ENCODE assay signal across 9 mouse cellular contexts in the genomic region with DNA sequence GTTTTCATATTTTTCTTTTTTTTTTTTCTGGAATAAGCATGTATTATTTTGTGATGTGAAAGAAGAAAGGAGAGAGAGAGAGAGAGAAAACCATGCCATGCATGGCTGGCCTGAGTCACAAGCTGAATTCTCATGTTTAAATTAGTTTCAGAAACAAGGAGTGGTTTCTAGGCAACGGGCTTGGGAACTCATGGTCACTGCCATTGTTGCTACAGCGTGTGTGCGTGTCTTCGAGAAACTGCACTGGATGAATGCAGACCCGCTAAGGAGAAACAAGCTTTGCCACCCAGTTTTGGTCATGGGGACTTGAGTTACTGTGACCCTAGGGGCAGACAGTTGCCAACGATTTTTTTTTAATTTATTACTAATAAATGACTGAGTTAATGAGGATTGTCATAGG. TPM values are rescaled to one million over a fixed set of nuclear protein-coding genes. Genes with fewer than 3 reads are reported as not detected.
DNase-seq lines count a peak whose midpoint lies in the region; ATAC-seq and TF ChIP-seq lines count a peak whose summit lies in the region.
"Had no signal": no experiment of that assay in that cellular context is flagged by ENCODE, and none has a peak within 500 bp of the region (broad histone marks: within the 10 kb centered on the region; RNA-seq: fewer than 3 reads in every experiment).

No protein-coding gene starts in this region.

- H3K27me3 ChIP-seq in forebrain, embryonic 10.5 days (ENCODE audit: poor library complexity, severe bottlenecking), result no peaks in the 10 kb centered on the region
- no peaks in the 10 kb centered on the region for H3K27me3 ChIP-seq in kidney, postnatal 0 days (ENCODE audit: insufficient read depth, low read length)
- H3K27me3 ChIP-seq in midbrain, embryonic 15.5 days (replicated peaks), result no peaks in the 10 kb centered on the region
- H3K27me3 ChIP-seq in heart, embryonic 10.5 days (ENCODE audit: insufficient read depth, poor library complexity, severe bottlenecking), result no peaks in the 10 kb centered on the region
- H3K27me3 ChIP-seq: stomach, embryonic 15.5 days had no signal

- 37% methylated on average over 6 of the region's 6 CpGs for WGBS in forebrain, embryonic 10.5 days
- 39% methylated on average over 6 of the region's 6 CpGs for whole genome bisulfite sequencing in kidney, postnatal 0 days
- 8% methylated on average over 6 of the region's 6 CpGs for WGBS in midbrain, embryonic 15.5 days
- 82% methylated on average over 6 of the region's 6 CpGs for WGBS in heart, embryonic 10.5 days

- H3K4me2 ChIP-seq in kidney, postnatal 0 days (ENCODE audit: low read length), result 0 out of 2 replicates have a peak overlapping the region, but pooled peaks have one; percentile 30
- H3K4me2 ChIP-seq in midbrain, embryonic 15.5 days, result peak overlapping the region; percentile 38
- H3K4me2 ChIP-seq: stomach, embryonic 15.5 days had no signal

- no peak overlapping the region for H3K9ac ChIP-seq in kidney, postnatal 0 days (ENCODE audit: low read depth, low read length)
- H3K9ac ChIP-seq in midbrain, embryonic 15.5 days, result 0 out of 2 replicates have a peak overlapping the region, but pooled peaks have one; percentile 32
- H3K9ac ChIP-seq: stomach, embryonic 15.5 days had no signal

- peaks cover 27% of the 10 kb centered on the region for H3K4me1 ChIP-seq in forebrain, embryonic 10.5 days
- H3K4me1 ChIP-seq in kidney, postnatal 0 days (replicated peaks; ENCODE audit: insufficient read depth, low read length), result no peaks in the 10 kb centered on the region
- peaks cover 19% of the 10 kb centered on the region for H3K4me1 ChIP-seq in midbrain, embryonic 15.5 days
- peaks cover 13% of the 10 kb centered on the region for H3K4me1 ChIP-seq in heart, embryonic 10.5 days
- H3K4me1 ChIP-seq: stomach, embryonic 15.5 days had no signal

- H3K36me3 ChIP-seq in forebrain, embryonic 10.5 days (replicated peaks), result no peaks in the 10 kb centered on the region
- no peaks in the 10 kb centered on the region for H3K36me3 ChIP-seq in kidney, postnatal 0 days (ENCODE audit: insufficient read depth, low read length)
- no peaks in the 10 kb centered on the region for H3K36me3 ChIP-seq in midbrain, embryonic 15.5 days (replicated peaks)
- H3K36me3 ChIP-seq in heart, embryonic 10.5 days, result no peaks in the 10 kb centered on the region
- H3K36me3 ChIP-seq: stomach, embryonic 15.5 days had no signal

- H3K9me3 ChIP-seq in forebrain, embryonic 10.5 days, result no peaks in the 10 kb centered on the region
- no peaks in the 10 kb centered on the region for H3K9me3 ChIP-seq in kidney, postnatal 0 days (replicated peaks; ENCODE audit: low read length)
- H3K9me3 ChIP-seq in midbrain, embryonic 15.5 days, result no peaks in the 10 kb centered on the region
- H3K9me3 ChIP-seq in heart, embryonic 10.5 days, result no peaks in the 10 kb centered on the region
- H3K9me3 ChIP-seq: stomach, embryonic 15.5 days had no signal

- no peak for TF ChIP-seq CTCF in kidney, postnatal 0 days (IDR thresholded peaks at IDR 0.05; ENCODE audit: low read depth)

- peak; percentile 54 for DNase-seq in right cerebral cortex, adult 18-20 months
- DNase-seq in right cerebral cortex, postnatal 14 days, result no peak
- peak; percentile 74 for DNase-seq in forebrain, embryonic 10.5 days (ENCODE audit: extremely low spot score, low spot score)
- peak; percentile 65 for DNase-seq in kidney, postnatal 0 days (ENCODE audit: low spot score)
- DNase-seq in gastrocnemius, postnatal 25 days, result no peak
- no peak for DNase-seq in spleen, adult 18-20 months
- DNase-seq in heart, embryonic 10.5 days (ENCODE audit: low spot score), result no peak

- peak overlapping the region; percentile 91 for H3K27ac ChIP-seq in forebrain, embryonic 10.5 days
- H3K27ac ChIP-seq in kidney, postnatal 0 days, result peak overlapping the region; percentile 60; the same call in 1 of the 2 replicates
- peak overlapping the region; percentile 91 for H3K27ac ChIP-seq in midbrain, embryonic 15.5 days
- no peak overlapping the region for H3K27ac ChIP-seq in heart, embryonic 10.5 days
- H3K27ac ChIP-seq: stomach, embryonic 15.5 days had no signal

- H3K4me3 ChIP-seq in forebrain, embryonic 10.5 days, result peak overlapping the region; percentile 33
- H3K4me3 ChIP-seq in kidney, postnatal 0 days (replicated peaks; ENCODE audit: low read depth, low read length), result no peak overlapping the region
- 0 out of 2 replicates have a peak overlapping the region, but pooled peaks have one; percentile 3 for H3K4me3 ChIP-seq in midbrain, embryonic 15.5 days
- no peak overlapping the region for H3K4me3 ChIP-seq in heart, embryonic 10.5 days
- H3K4me3 ChIP-seq: stomach, embryonic 15.5 days had no signal

- no peak; the same call in 1 of the 2 replicates for ATAC-seq in kidney, postnatal 0 days (replicated peaks; ENCODE audit: low FRiP score, low read depth)
- peak; percentile 89 for ATAC-seq in midbrain, embryonic 15.5 days (replicated peaks)

RNA-seq across cellular contexts. Expression of gene Chrna9, which starts 15.5 kb away (rescaled TPM):
- 0.14 TPM in 1 of 2 replicates, not detected in the other for polyA plus RNA-seq in forebrain, embryonic 10.5 days (2016; fragmentation: Nextera tagmentation; extraction: Ambion mirVana)
- polyA plus RNA-seq in kidney, postnatal 0 days (2015; fragmentation: Nextera tagmentation; extraction: Ambion mirVana), result 0.13 and 0.19 TPM in 2 replicates
- polyA plus RNA-seq in midbrain, embryonic 15.5 days (2015; fragmentation: Nextera tagmentation; extraction: Ambion mirVana), result not detected in 2 replicates
- total RNA-seq in gastrocnemius, postnatal 25 days (2021), result 10 to 100 TPM in 1 of 2 experiments, 1 to 10 TPM in 1; 5.4 to 11.4 TPM
- 0.09 TPM in 1 of 2 replicates, not detected in the other for polyA plus RNA-seq in heart, embryonic 10.5 days (2016; fragmentation: Nextera tagmentation; extraction: Ambion mirVana)
- polyA plus RNA-seq: stomach, embryonic 15.5 days had no signal

RNA-seq across cellular contexts. Expression of gene 9130230L23Rik, which starts 53.8 kb away (rescaled TPM):
- not detected in 2 replicates for polyA plus RNA-seq in forebrain, embryonic 10.5 days (2016; fragmentation: Nextera tagmentation; extraction: Ambion mirVana)
- polyA plus RNA-seq in kidney, postnatal 0 days (2015; fragmentation: Nextera tagmentation; extraction: Ambion mirVana), result 0.33 and 0.47 TPM in 2 replicates
- polyA plus RNA-seq in midbrain, embryonic 15.5 days (2015; fragmentation: Nextera tagmentation; extraction: Ambion mirVana), result 0.18 TPM in 1 of 2 replicates, not detected in the other
- total RNA-seq in gastrocnemius, postnatal 25 days (2021), result not detected
- 0.12 and 0.75 TPM in 2 replicates for polyA plus RNA-seq in heart, embryonic 10.5 days (2016; fragmentation: Nextera tagmentation; extraction: Ambion mirVana)

Comparison
In these comparisons a context has a peak if more than half of its experiments do, and no peak if none do; other contexts are left out.
1. DNase-seq: peak in right cerebral cortex, adult 18-20 months (single experiment), forebrain, embryonic 10.5 days (single experiment) and kidney, postnatal 0 days (single experiment); none in right cerebral cortex, postnatal 14 days (single experiment), gastrocnemius, postnatal 25 days (single experiment), spleen, adult 18-20 months (0 of 2) and heart, embryonic 10.5 days (single experiment).
2. H3K4me3 ChIP-seq: peak in forebrain, embryonic 10.5 days (single experiment) and midbrain, embryonic 15.5 days (single experiment); none in kidney, postnatal 0 days (single experiment) and heart, embryonic 10.5 days (single experiment).